Mouse (Mus musculus) hindlimb bud, embryonic 11.5 days (tissue): Measurements from ENCODE around the gene Sucla2.
"Not testable (repeated sequence)": the region's sequence is repeated elsewhere in the genome, so short reads cannot be mapped to it uniquely, and the experiment has no call there.

ENCODE experiments used
- DNase-seq: peaks from one replicate; pipeline ENCODE4 v3.0.0-alpha.2; 2012; ENCODE audit warnings: low read depth, low spot score; ENCODE audit errors: extremely low spot score

Gene Sucla2

DNA sequence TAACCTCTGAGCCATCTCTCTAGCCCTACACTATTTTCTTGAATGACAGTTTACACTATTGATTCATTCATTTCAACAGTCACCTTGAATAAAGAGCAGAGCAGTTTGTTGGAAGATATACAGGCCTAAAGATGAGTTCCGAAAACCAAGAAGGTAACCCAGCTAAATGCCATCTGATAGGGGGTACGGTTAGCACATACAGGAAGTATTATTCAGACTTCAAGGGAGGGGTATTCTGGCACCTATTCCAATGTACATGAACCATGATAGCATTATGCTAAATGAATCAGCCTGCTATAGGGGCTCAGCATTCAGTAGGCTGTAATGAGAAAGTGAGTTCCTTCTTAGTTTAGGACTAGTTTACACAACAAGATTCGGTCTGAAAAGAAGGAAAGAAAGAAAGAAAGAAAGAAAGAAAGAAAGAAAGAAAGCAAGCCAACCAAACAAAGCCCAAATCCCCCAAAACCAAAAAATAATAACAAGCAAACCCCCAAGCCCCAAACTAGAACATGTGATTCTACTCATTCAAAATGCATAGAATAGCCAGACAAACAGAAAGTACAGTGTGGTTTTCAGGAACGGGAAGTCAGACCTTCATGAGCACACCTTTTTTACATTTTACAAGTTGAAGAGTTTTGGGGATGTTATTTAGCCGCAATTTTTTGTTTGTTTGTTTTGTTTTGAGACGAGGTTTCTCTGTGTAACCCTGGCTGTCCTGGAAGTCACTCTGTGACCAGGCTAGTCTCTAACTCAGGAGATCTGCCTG is 16.3 kb upstream of the Sucla2 start:
- no peak for DNase-seq

DNA sequence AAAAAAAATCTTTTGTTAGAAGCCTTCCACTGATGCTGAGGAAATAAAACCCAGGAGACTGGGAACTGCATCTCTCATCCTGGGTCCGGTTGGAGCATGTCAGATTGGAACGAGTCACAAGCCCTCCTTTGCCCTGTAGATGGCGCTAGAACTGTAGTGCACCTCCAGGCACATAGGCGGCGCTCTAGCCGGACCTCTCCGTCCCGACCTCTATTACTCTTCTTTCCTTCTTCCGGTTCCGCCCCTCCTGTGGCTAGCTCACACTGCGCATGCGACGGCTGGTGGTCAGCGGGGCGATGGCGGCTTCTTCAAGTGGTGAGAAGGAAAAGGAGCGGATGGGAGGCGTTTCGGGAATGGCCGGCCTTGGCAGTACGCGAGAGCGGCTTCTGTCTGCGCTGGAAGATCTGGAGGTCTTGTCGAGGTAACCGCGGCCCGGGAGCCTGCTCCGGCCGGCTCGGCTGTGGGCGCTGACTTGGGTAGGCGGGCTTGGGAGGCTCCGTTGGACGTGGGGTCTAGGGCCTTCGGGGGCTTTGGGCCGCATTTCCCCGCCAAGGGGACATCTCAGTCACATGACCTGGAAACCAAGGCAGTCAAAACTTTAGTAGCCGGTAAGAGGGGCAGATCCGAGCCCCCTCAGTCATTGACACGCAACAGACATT is 15.2 kb upstream of the Sucla2 start, which contains the start of gene Med4:
Med4 (plus strand) TSS at position 261 of the 659 bp plus-strand sequence.
- DNase-seq = peak; percentile 92

DNA sequence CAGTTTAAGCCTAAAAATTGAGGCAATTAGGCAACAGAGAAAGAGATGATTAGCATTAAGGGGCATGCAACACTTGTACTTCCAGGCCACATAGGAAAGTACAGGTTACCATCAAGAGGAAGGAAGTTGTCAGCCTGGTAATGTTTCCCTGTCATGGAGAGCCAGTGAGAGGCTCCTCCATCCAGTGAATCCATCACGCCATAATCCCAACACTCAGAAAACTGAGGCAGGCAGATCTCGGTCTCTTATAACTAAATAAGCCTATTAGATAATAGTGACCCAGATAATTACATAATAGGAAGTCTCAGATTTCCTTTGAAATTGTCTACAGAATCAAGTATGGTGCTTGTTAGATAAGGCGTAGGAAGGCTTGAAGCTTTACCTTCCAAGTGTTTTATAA is 983 bp upstream of the Sucla2 start:
- no peak for DNase-seq

- not testable (repeated sequence) for DNase-seq
These were observed 3.5 kb downstream of the Sucla2 start for GRCm38 (mm10) chr14:73528661-73529060.

DNA sequence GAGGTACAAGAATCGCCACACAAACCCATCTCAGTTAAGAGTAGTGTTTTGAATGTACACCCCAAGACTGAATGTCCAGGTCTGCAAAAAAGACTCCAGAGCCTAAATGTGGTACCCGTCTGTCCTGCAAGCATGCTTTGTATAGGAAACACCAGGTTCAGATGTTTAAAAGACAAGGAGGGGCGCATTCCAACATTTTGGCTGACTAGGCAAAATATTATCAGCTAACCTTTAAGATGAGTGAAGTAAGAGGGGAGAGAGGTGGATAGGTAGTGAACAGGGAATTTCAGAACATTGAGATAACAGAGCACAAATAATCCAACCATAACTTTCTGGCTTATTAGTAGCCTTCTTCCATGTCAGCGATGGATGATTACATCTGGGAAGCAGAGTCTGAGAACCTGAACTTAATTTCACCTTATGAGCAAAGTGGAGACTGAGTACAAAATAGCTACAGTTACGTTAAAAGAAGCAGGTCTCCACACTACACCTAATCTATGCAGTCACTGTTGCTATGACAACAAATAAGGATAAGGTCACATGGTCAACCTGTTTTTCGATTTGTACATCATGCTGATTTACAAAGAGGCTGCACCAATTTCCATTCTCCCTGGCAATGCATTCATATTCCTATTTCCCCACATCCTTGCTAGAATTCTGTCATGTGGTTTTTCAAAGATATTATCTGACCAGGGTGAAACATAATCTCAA is 8.8 kb downstream of the Sucla2 start:
- no peak for DNase-seq

DNA sequence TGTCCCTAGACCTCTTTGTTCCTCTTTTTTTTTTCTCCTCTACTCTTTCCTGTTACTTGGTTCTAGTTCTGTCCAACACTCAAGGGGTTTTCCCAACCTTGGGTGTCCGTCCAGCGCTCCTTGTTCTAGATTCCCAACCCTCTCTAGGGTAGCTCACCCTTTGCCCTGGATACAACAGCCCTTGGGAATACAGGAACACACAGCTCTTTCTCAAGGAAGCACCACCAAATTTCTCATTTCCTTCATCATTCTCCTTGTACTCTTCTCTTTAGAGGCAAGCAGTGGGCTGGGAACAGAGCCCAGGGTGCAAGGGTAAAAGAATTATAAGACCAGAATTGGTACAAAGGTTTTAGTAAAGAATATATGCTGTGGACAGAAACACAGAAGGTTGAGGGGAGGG is 10.5 kb downstream of the Sucla2 start:
- no peak for DNase-seq

DNA sequence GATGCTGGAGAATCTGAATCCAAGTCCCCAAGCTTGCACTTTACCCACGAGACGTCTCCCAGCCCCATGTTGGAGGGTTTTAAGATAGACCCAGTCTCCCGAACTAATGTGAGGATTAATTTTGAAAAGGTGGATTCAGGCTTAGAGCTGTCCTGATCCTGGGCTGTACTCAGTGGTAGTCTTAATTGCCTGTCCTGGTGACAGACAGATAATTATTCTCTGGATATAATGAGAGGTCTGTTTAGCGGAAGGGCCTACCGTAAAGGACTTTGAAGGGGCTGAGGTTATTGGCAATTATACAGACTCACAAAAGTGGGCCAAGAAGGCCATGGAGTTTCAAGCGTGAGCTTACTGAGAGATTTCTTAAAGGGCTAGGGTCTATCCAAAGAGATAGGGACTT is 18.7 kb downstream of the Sucla2 start:
- no peak for DNase-seq

GRCm38 (mm10) chr14:73547034-73547433 is 21.9 kb downstream of the Sucla2 start:
- DNase-seq = no peak

DNA sequence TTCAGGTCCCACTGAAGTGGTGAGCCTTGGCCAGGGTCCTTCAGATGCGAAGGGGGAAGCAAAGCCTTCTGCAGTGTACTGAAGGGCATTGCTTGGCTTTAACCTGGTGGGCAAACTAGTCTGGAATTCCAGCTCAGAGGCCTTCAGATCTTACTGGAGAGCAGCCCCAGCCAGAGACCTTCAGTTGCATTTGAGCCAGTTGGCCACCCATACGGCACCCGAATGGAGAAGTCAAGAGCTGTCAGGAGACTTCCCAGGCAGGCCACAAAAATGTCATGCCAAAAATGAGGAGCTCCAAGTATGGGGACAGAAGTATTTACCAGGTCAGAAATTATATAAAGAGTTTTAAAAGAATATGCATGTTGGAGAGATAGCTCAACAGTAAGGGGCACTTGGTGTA is 22.9 kb downstream of the Sucla2 start, which contains the start of gene Nudt15:
Nudt15 (minus strand) TSS at position 192 of the 400 bp plus-strand sequence.
- no peak for DNase-seq

GRCm38 (mm10) chr14:73550291-73550690 is 25.2 kb downstream of the Sucla2 start:
- no peak for DNase-seq

- no peak for DNase-seq
These were observed 25.6 kb downstream of the Sucla2 start for GRCm38 (mm10) chr14:73550732-73551131.

GRCm38 (mm10) chr14:73551164-73551563 is 26.0 kb downstream of the Sucla2 start:
- no peak for DNase-seq

GRCm38 (mm10) chr14:73552341-73553121 is 27.4 kb downstream of the Sucla2 start:
- DNase-seq = peak; percentile 81

- peak; percentile 6 for DNase-seq
These were observed 28.1 kb downstream of the Sucla2 start for GRCm38 (mm10) chr14:73553122-73553696.

GRCm38 (mm10) chr14:73569831-73570230 is 44.7 kb downstream of the Sucla2 start:
- DNase-seq = not testable (repeated sequence)

GRCm38 (mm10) chr14:73571143-73571542 is 46.0 kb downstream of the Sucla2 start:
- DNase-seq = no peak

DNA sequence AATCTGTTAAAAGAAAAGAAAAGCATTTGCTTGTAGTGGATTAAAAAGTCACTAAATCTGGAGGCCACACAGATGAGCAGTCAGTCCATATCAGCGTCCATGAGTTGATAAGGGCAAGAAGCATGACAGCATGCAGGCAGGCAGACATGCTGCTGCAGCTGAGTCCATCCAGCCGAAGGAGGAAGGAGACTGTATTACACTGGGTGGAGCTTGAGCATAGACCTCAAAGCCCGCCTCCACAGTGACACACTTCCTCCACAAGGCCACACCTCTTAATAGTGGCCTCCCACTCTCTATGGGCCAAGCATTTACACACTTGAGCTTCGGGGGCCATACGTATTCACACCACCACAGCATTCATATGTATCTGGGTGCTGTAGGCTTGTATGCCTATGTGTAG is 48.9 kb downstream of the Sucla2 start:
- no peak for DNase-seq

DNA sequence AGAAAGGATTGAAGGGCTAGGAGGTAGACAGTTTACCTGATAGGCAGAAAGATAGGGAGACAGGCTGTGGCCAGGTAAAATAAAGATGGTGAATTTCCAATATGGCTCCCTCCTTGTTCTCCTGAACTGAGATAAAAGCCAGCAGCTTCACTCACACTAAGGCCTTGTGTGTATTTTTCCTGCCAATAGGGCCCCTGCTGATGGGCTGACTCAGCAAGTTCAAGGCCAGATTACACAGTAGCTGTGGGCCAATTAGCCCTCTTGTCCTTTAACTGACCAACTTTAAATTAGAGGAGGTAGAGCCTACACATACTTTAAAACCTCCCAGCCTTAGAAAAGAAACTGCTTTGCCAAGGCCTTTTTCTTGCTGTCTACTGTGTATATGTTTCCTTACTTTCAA is 51.2 kb downstream of the Sucla2 start:
- DNase-seq = no peak

DNA sequence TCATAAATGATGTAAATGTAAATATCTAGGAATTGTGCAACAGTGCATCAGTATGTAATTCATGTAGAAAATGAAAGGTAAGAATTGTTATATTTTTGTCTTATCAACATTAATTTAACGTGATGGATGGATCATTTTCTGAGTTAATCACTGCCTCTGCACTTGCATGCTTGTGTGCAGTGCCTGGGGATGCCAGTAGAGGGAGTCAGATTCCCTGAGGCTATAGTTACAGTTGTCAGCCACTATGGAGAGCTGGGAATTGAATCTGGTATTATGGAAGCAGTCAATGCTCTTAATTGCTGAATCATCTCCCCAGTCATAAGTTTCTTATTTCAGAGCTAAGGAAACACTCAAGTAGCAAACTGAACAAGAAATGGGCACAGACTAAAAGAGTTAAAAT is 63.0 kb downstream of the Sucla2 start:
- DNase-seq = no peak

- no peak for DNase-seq
These were observed 67.0 kb downstream of the Sucla2 start for GRCm38 (mm10) chr14:73592166-73592565.

GRCm38 (mm10) chr14:73599720-73600119 is 74.6 kb downstream of the Sucla2 start:
- DNase-seq = no peak
